11 mouse cellular contexts compared by ENCODE assay signal in genomic region chr1:87813681-87814080, GRCm38 (mm10). TPM values are rescaled to one million over a fixed set of nuclear protein-coding genes. Genes with fewer than 3 reads are reported as not detected.
A peak's percentile ranks its signal among the peaks of the same experiment; 100 is the strongest.
DNase-seq lines count a peak whose midpoint lies in the region; ATAC-seq and TF ChIP-seq lines count a peak whose summit lies in the region.
"Had no signal": no experiment of that assay in that cellular context is flagged by ENCODE, and none has a peak within 500 bp of the region (broad histone marks: within the 10 kb centered on the region; RNA-seq: fewer than 3 reads in every experiment).

No protein-coding gene starts in this region.

- no peak for TF ChIP-seq CTCF in left cerebral cortex, adult 2 months (IDR thresholded peaks at IDR 0.05)

- H3K4me3 ChIP-seq in left cerebral cortex, adult 2 months, result no peak overlapping the region
- no peak overlapping the region for H3K4me3 ChIP-seq in liver, embryonic 11.5 days (ENCODE audit: low read depth, low read length)
- no peak overlapping the region for H3K4me3 ChIP-seq in hindbrain, embryonic 11.5 days (ENCODE audit: low read depth, low read length)
- H3K4me3 ChIP-seq: intestine, embryonic 15.5 days; limb, embryonic 13.5 days had no signal

- peak; percentile 72 for ATAC-seq in monocyte, adult 5-6 weeks (replicated peaks; ENCODE audit: insufficient number of reproducible peaks, low FRiP score, low TSS enrichment, poor library complexity, severe bottlenecking)
- ATAC-seq in liver, embryonic 11.5 days (replicated peaks; ENCODE audit: low FRiP score), result no peak
- no peak for ATAC-seq in hindbrain, embryonic 11.5 days (ENCODE audit: low FRiP score)
- ATAC-seq: intestine, embryonic 15.5 days had no signal

- peak; percentile 10 for DNase-seq in adrenal gland, adult 2 months
- DNase-seq in adrenal gland, postnatal 25 days, result no peak
- no peak for DNase-seq in left cerebral cortex, adult 2 months (ENCODE audit: extremely low spot score in 1 of 2, low spot score in 2 of 2)
- no peak for DNase-seq in left cerebral cortex, adult 11 months (ENCODE audit: low spot score)
- peak; percentile 17 to 40 for DNase-seq in cerebellum, postnatal 14 days
- DNase-seq in liver, embryonic 11.5 days (ENCODE audit: low spot score), result no peak
- no peak for DNase-seq in hindbrain, embryonic 11.5 days (ENCODE audit: low spot score)

- peak overlapping the region; percentile 84 for H3K27ac ChIP-seq in left cerebral cortex, adult 2 months
- no peak overlapping the region for H3K27ac ChIP-seq in liver, embryonic 11.5 days (ENCODE audit: low read depth, low read length)
- no peak overlapping the region for H3K27ac ChIP-seq in hindbrain, embryonic 11.5 days (ENCODE audit: low read depth, low read length)
- H3K27ac ChIP-seq: intestine, embryonic 15.5 days; limb, embryonic 13.5 days had no signal

- no peaks in the 10 kb centered on the region for H3K27me3 ChIP-seq in liver, embryonic 11.5 days (replicated peaks; ENCODE audit: control insufficient read depth, insufficient read depth, low read length)
- no peaks in the 10 kb centered on the region for H3K27me3 ChIP-seq in hindbrain, embryonic 11.5 days (ENCODE audit: control insufficient read depth, insufficient read depth, low read length)
- H3K27me3 ChIP-seq: intestine, embryonic 15.5 days; limb, embryonic 13.5 days had no signal

- intact Hi-C loops in left cerebral cortex, adult 2 months (cut with DNase I), result loop anchor here (2.0 kb wide), 1 partner anchor 35 kb away; no protein-coding TSS in a partner anchor

- H3K4me1 ChIP-seq in liver, embryonic 11.5 days (replicated peaks; ENCODE audit: control insufficient read depth, insufficient read depth, low read length), result no peaks in the 10 kb centered on the region
- H3K4me1 ChIP-seq in hindbrain, embryonic 11.5 days (replicated peaks; ENCODE audit: control insufficient read depth, insufficient read depth, low read length), result no peaks in the 10 kb centered on the region
- H3K4me1 ChIP-seq: intestine, embryonic 15.5 days; limb, embryonic 13.5 days had no signal

- WGBS in liver, embryonic 11.5 days, result 71% methylated on average over 7 of the region's 7 CpGs
- 80% methylated on average over 7 of the region's 7 CpGs for WGBS in hindbrain, embryonic 11.5 days

- no peak overlapping the region for H3K9ac ChIP-seq in liver, embryonic 11.5 days (ENCODE audit: low read depth, low read length)
- no peak overlapping the region for H3K9ac ChIP-seq in hindbrain, embryonic 11.5 days (ENCODE audit: low read depth, low read length)
- H3K9ac ChIP-seq: intestine, embryonic 15.5 days; limb, embryonic 13.5 days had no signal

- H3K36me3 ChIP-seq in liver, embryonic 11.5 days (ENCODE audit: control insufficient read depth, insufficient read depth, low read length), result no peaks in the 10 kb centered on the region
- H3K36me3 ChIP-seq in hindbrain, embryonic 11.5 days (ENCODE audit: control insufficient read depth, insufficient read depth, low read length), result no peaks in the 10 kb centered on the region
- H3K36me3 ChIP-seq: intestine, embryonic 15.5 days; limb, embryonic 13.5 days had no signal

- H3K4me2 ChIP-seq in liver, embryonic 11.5 days, result no peak overlapping the region
- no peak overlapping the region for H3K4me2 ChIP-seq in hindbrain, embryonic 11.5 days (replicated peaks; ENCODE audit: low read depth, low read length)
- H3K4me2 ChIP-seq: heart, embryonic 11.5 days; intestine, embryonic 15.5 days; limb, embryonic 13.5 days had no signal

- no peaks in the 10 kb centered on the region for H3K9me3 ChIP-seq in liver, embryonic 11.5 days (ENCODE audit: control insufficient read depth, low read length)
- no peaks in the 10 kb centered on the region for H3K9me3 ChIP-seq in hindbrain, embryonic 11.5 days (ENCODE audit: control insufficient read depth, low read length)
- H3K9me3 ChIP-seq: intestine, embryonic 15.5 days had no signal

RNA-seq across cellular contexts. Expression of gene Sag, which starts 10.2 kb away (rescaled TPM):
- 1 to 10 TPM; 1.4 to 2.4 TPM for total RNA-seq in adrenal gland, adult 2 months (2021)
- 0.48 and 0.57 TPM in 2 replicates for polyA plus RNA-seq in adrenal gland, adult 2 months (2012; rRNA removed)
- total RNA-seq in adrenal gland, postnatal 25 days (2021), result 4.0 and 5.2 TPM in 2 replicates
- 1 to 10 TPM; 2.2 to 3.3 TPM for total RNA-seq in left cerebral cortex, adult 2 months (2021)
- 2.8 to 3.6 TPM (median 3.5 TPM) in 3 replicates for total RNA-seq in monocyte, adult 5-6 weeks (2017)
- 3.0 and 3.3 TPM in 2 replicates for polyA plus RNA-seq in liver, embryonic 11.5 days (2014; fragmentation: Nextera tagmentation; extraction: Ambion mirVana)
- polyA plus RNA-seq in hindbrain, embryonic 11.5 days (2014; fragmentation: Nextera tagmentation; extraction: Ambion mirVana), result 1.8 and 2.6 TPM in 2 replicates

RNA-seq across cellular contexts. Expression of gene Dgkd, which starts 39.4 kb away (rescaled TPM):
- total RNA-seq in adrenal gland, adult 2 months (2021), result 10 to 100 TPM; 49.1 to 66.7 TPM
- polyA plus RNA-seq in adrenal gland, adult 2 months (2012; rRNA removed), result 15.2 and 16.7 TPM in 2 replicates
- 54.7 and 62.5 TPM in 2 replicates for total RNA-seq in adrenal gland, postnatal 25 days (2021)
- total RNA-seq in left cerebral cortex, adult 2 months (2021), result 100 to 1,000 TPM in 1 of 2 experiments, 10 to 100 TPM in 1; 95.3 to 106 TPM
- total RNA-seq in monocyte, adult 5-6 weeks (2017), result 98.9 to 146 TPM (median 146 TPM) in 3 replicates
- 33.5 and 33.7 TPM in 2 replicates for polyA plus RNA-seq in liver, embryonic 11.5 days (2014; fragmentation: Nextera tagmentation; extraction: Ambion mirVana)
- 28.3 and 30.8 TPM in 2 replicates for polyA plus RNA-seq in hindbrain, embryonic 11.5 days (2014; fragmentation: Nextera tagmentation; extraction: Ambion mirVana)

RNA-seq across cellular contexts. Expression of gene Atg16l1, which starts 58.0 kb away (rescaled TPM):
- 10 to 100 TPM; 28.5 to 33.8 TPM for total RNA-seq in adrenal gland, adult 2 months (2021)
- polyA plus RNA-seq in adrenal gland, adult 2 months (2012; rRNA removed), result 15.9 and 17.1 TPM in 2 replicates
- total RNA-seq in adrenal gland, postnatal 25 days (2021), result 31.7 and 39.0 TPM in 2 replicates
- total RNA-seq in left cerebral cortex, adult 2 months (2021), result 10 to 100 TPM; 69.1 to 69.5 TPM
- 81.4 to 101 TPM (median 99.5 TPM) in 3 replicates for total RNA-seq in monocyte, adult 5-6 weeks (2017)
- polyA plus RNA-seq in liver, embryonic 11.5 days (2014; fragmentation: Nextera tagmentation; extraction: Ambion mirVana), result 27.3 and 29.4 TPM in 2 replicates
- 37.8 and 39.7 TPM in 2 replicates for polyA plus RNA-seq in hindbrain, embryonic 11.5 days (2014; fragmentation: Nextera tagmentation; extraction: Ambion mirVana)

Comparison
In these comparisons a context has a peak if more than half of its experiments do, and no peak if none do; other contexts are left out.
1. DNase-seq: peak in adrenal gland, adult 2 months (single experiment) and cerebellum, postnatal 14 days (2 of 2); none in adrenal gland, postnatal 25 days (single experiment), left cerebral cortex, adult 2 months (0 of 2), left cerebral cortex, adult 11 months (single experiment), liver, embryonic 11.5 days (single experiment) and hindbrain, embryonic 11.5 days (single experiment).